16 mouse cellular contexts compared by ENCODE assay signal in the genomic region with DNA sequence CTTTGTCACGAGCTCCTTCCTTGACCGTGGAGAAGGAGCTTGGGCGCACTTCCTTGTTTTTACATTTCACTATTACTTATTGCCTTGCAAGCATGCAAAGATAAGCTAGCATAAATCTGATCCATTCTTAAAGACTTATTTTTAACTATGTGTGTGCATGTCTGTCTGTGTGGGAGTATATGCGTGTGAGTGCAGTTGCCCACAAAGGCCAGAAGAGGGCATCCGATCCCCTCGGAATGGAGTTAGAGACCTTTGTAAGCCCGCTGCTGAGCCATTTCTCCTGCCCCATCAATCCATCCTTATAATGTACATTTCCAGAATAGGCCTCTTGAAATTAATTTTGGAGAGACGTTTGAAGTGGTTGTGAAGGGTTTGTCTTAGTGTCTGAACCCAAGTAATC.
"Had no signal": no experiment of that assay in that cellular context is flagged by ENCODE, and none has a peak within 500 bp of the region (broad histone marks: within the 10 kb centered on the region; RNA-seq: fewer than 3 reads in every experiment).

No protein-coding gene starts in this region.

- ATAC-seq: liver, postnatal 0 days; midbrain, embryonic 15.5 days had no signal

- H3K9ac ChIP-seq: limb, embryonic 12.5 days; liver, embryonic 13.5 days; liver, postnatal 0 days; lung, embryonic 15.5 days; midbrain, embryonic 15.5 days had no signal

- H3K36me3 ChIP-seq: limb, embryonic 12.5 days; liver, embryonic 13.5 days; lung, embryonic 15.5 days; midbrain, embryonic 15.5 days had no signal

- DNase-seq: kidney, postnatal 10 days; kidney, postnatal 4 days; liver; liver, embryonic 13.5 days; liver, postnatal 0 days; lung, postnatal 14 days; right cerebral cortex, postnatal 25 days; thymus, adult 2 months; thymus, postnatal 4 days had no signal

- H3K4me1 ChIP-seq: limb, embryonic 12.5 days; liver, embryonic 13.5 days; lung, embryonic 15.5 days; megakaryocyte, embryonic 14.5 days; midbrain, embryonic 15.5 days had no signal

- H3K4me2 ChIP-seq: limb, embryonic 12.5 days; liver, embryonic 13.5 days; lung, embryonic 15.5 days; midbrain, embryonic 11.5 days; midbrain, embryonic 15.5 days had no signal

- H3K27ac ChIP-seq: limb, embryonic 12.5 days; liver, embryonic 13.5 days; lung, embryonic 15.5 days; macrophage; midbrain, embryonic 15.5 days; stomach, postnatal 0 days had no signal

- H3K27me3 ChIP-seq: limb, embryonic 12.5 days; liver, embryonic 13.5 days; lung, embryonic 15.5 days; megakaryocyte, embryonic 14.5 days; midbrain, embryonic 15.5 days had no signal

- H3K4me3 ChIP-seq: limb, embryonic 12.5 days; liver, embryonic 13.5 days; lung, embryonic 15.5 days; megakaryocyte, embryonic 14.5 days; midbrain, embryonic 15.5 days had no signal

- H3K9me3 ChIP-seq: lung, embryonic 15.5 days; midbrain, embryonic 15.5 days had no signal
